Mouse (Mus musculus) limb, embryonic 14.5 days (tissue): ENCODE data around the gene Ppp1r3c. TPM values are rescaled to one million over a fixed set of nuclear protein-coding genes. Genes with fewer than 3 reads are reported as not detected.

ENCODE experiments used
- ATAC-seq: fragments of 200-750 bp; cut with Nextera tagmentation; 2 replicates; pipeline ENCODE4 v1.8.0; 2017; ENCODE audit warnings: low read depth, moderate number of reproducible peaks, moderate TSS enrichment; ENCODE audit not compliant: low FRiP score
- DNase-seq: peaks from one replicate; pipeline ENCODE4 v3.0.0-alpha.2; 2015; ENCODE audit warnings: low spot score
- H3K27ac ChIP-seq: fragments of 300-500 bp; sonication (generic); replicated peaks from 2 replicates; pipeline ENCODE4 v1.5.1; 2014; ENCODE audit warnings: low read depth, mild to moderate bottlenecking, low read length, moderate library complexity, mixed read lengths
- H3K27me3 ChIP-seq: fragments of 300-500 bp; sonication (generic); 2 replicates; pipeline ENCODE4 v1.6.1; 2014; ENCODE audit warnings: low read length, mixed read lengths; ENCODE audit not compliant: control insufficient read depth, insufficient read depth
- H3K36me3 ChIP-seq: fragments of 300-500 bp; sonication (generic); 2 replicates; pipeline ENCODE4 v1.6.1; 2014; ENCODE audit warnings: mild to moderate bottlenecking, low read length, moderate library complexity, mixed read lengths; ENCODE audit not compliant: control insufficient read depth, insufficient read depth
- H3K4me1 ChIP-seq: fragments of 300-500 bp; sonication (generic); 2 replicates; pipeline ENCODE4 v1.6.1; 2014; ENCODE audit warnings: antibody characterized with exemption, low read length, mixed read lengths; ENCODE audit not compliant: control insufficient read depth, insufficient read depth
- H3K4me2 ChIP-seq: fragments of 300-500 bp; sonication (generic); replicated peaks from 2 replicates; pipeline ENCODE4 v1.6.1; 2014; ENCODE audit warnings: low read depth, mild to moderate bottlenecking, low read length, moderate library complexity; ENCODE audit not compliant: severe bottlenecking
- H3K4me3 ChIP-seq: fragments of 300-500 bp; sonication (generic); replicated peaks from 2 replicates; pipeline ENCODE4 v1.5.1; 2014; ENCODE audit warnings: low read length
- H3K9ac ChIP-seq: fragments of 300-500 bp; sonication (generic); 2 replicates; pipeline ENCODE4 v1.6.1; 2014; ENCODE audit warnings: mild to moderate bottlenecking, low read depth, low read length, moderate library complexity; ENCODE audit not compliant: severe bottlenecking
- H3K9me3 ChIP-seq: fragments of 300-500 bp; sonication (generic); 2 replicates; pipeline ENCODE4 v1.6.1; 2016; ENCODE audit warnings: low read length; ENCODE audit not compliant: control insufficient read depth
- POLR2A ChIP-seq: fragments of 200-500 bp; IDR thresholded peaks from 2 replicates; pipeline ENCODE4 v1.8.0; 2012; ENCODE audit warnings: inconsistent platforms, mild to moderate bottlenecking, moderate library complexity, borderline replicate concordance; ENCODE audit not compliant: insufficient read depth, insufficient read length; ENCODE audit errors: extremely low read depth
- WGBS: fragments of 180-500 bp; shearing (Covaris S2); extraction: QIAGEN DNeasy Blood & Tissue Kit; methylation state at CpG from one replicate; pipeline ENCODE4 v1.1.7; 2014; 5-methylcytosine and 5-hydroxymethylcytosine counted together
- polyA plus RNA-seq, 2 experiments: library from polyadenylated mRNA; depleted of rRNA in 1 of 2; stranded (reverse) in 1 of 2; unstranded in 1 of 2; fragments of >200 nt; fragmentation: Nextera tagmentation in 1 of 2; extraction: Ambion mirVana in 1 of 2; gene quantifications; 2 replicates each; pipeline versions ENCODE4 v1.2.1 to v1.2.3; 2012 to 2014

Ppp1r3c gene
- polyA plus RNA-seq (2012; rRNA removed): 10.5 and 12.6 TPM in 2 replicates
- 16.4 and 19.0 TPM in 2 replicates for polyA plus RNA-seq (2014; fragmentation: Nextera tagmentation; extraction: Ambion mirVana)

DNA sequence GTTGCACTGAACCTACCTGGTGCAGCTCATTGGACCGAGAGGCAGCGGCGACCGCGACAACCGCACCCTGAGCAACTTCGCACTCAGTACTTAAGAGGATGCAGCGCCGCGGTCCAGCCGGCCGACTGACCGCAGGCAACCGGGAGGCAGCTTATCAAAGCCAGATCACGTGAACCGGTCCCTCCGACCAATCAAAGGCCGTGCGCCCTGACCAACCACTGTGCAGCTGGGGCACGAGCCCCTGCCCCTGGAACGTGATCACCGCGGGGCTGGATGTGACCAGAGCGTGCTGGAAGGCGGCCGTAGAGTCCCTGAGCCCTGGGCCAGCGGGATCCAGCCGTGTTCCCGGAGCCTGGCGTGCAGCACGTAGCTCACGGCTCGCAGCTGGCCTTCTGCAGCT is at the start of gene Ppp1r3c:
TSS of gene Ppp1r3c (minus strand) at position 117 of the 400 bp plus-strand sequence.
- peak; percentile 95; the same call in 1 of the 2 replicates for TF ChIP-seq POLR2A
- DNase-seq: peak; percentile 96
- H3K27me3 ChIP-seq: no peaks in the 10 kb centered on the region
- H3K36me3 ChIP-seq: peaks cover 19% of the 10 kb centered on the region; the same call in 1 of the 2 replicates
- peak within 1 kb of the TSS; percentile 65 for H3K4me2 ChIP-seq
- H3K27ac ChIP-seq: peak within 1 kb of the TSS; percentile 90
- 0% methylated on average over 33 of the region's 33 CpGs for WGBS
- no peaks in the 10 kb centered on the region for H3K9me3 ChIP-seq
- peak within 1 kb of the TSS; percentile 54 for H3K4me3 ChIP-seq
- peak; percentile 97 for ATAC-seq
- H3K9ac ChIP-seq: peak within 1 kb of the TSS; percentile 67
- no peaks in the 10 kb centered on the region for H3K4me1 ChIP-seq

DNA sequence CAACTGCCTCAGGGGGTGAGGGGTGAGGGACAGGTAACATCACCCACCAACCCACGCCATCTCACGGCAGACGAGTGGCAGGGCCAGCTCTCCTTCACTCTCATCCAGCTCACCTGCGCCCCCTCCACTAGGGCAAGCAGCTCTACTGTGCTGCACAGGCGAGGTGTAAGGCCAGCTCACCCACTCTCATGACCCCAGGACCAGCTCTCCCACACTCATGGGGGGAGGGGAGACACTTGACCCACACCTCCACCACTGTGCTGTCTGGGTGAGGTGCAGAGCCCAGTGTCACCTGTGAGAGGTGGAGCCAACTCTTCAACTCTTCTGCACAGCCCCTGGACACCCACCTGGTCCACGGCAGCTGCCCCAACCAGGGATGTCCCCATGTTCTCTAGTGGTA is 46.7 kb upstream of the Ppp1r3c start:
- ATAC-seq (no peak), DNase-seq (no peak)
- no peaks in the 10 kb centered on the region for H3K36me3 ChIP-seq
- TF ChIP-seq POLR2A: no peak
- H3K9me3 ChIP-seq: no peaks in the 10 kb centered on the region
- H3K4me2 ChIP-seq: no peak overlapping the region
- H3K27me3 ChIP-seq: no peaks in the 10 kb centered on the region
- H3K4me3 ChIP-seq: no peak overlapping the region
- H3K9ac ChIP-seq: no peak overlapping the region
- 85% methylated on average over 6 of the region's 6 CpGs for WGBS
- H3K27ac ChIP-seq: no peak overlapping the region
- H3K4me1 ChIP-seq: no peaks in the 10 kb centered on the region

DNA sequence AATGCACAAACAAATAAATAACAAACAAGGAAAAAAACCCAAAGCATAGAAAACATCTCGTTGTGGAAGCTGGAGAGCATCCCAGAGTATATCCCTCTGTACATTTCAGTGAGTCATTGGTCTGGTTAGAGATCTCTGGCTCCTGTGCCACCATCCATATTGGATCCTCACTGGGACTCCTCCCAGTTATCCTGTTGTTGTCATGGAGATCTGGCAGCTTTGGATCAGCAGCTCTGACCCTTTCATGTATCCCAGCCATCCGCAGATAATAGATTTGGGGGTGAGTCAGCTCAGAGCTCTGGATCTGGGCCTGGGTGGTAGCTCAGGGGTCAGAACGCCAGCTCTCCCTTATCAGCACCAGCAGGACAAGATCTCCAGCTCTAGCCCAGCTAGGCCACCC is 46.1 kb upstream of the Ppp1r3c start:
- TF ChIP-seq POLR2A: no peak
- H3K4me1 ChIP-seq: no peaks in the 10 kb centered on the region
- ATAC-seq: no peak

DNA sequence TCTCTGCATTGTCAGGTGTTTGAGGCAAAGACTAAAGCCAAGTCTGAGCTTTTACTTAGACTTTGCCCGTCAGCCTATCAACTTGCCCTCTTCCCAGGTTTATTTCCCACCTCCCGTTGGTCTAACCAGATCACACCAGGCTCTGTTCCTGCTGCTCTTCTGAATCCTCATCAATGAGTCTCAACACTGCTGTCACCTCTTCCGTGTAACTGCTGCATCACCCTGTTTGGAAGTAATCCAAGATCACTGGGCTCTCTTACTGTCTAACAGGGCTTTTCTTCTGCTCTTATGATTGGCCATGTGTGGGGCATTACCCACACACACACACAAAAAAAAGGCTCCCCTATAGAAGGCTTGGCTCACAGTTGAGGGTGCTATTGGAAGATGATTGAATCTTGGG is 45.5 kb upstream of the Ppp1r3c start:
- TF ChIP-seq POLR2A: no peak
- 85% methylated on average over 3 of the region's 3 CpGs for WGBS
- no peaks in the 10 kb centered on the region for H3K36me3 ChIP-seq
- H3K9ac ChIP-seq: no peak overlapping the region
- ATAC-seq (no peak), DNase-seq (no peak)
- H3K9me3 ChIP-seq: no peaks in the 10 kb centered on the region
- H3K4me2 ChIP-seq: no peak overlapping the region
- H3K27ac ChIP-seq: no peak overlapping the region
- H3K27me3 ChIP-seq: no peaks in the 10 kb centered on the region
- H3K4me3 ChIP-seq: no peak overlapping the region
- no peaks in the 10 kb centered on the region for H3K4me1 ChIP-seq

More for the DNA sequence above, 46.1 kb upstream of the Ppp1r3c start:
- no peak for DNase-seq
- H3K27me3 ChIP-seq: no peaks in the 10 kb centered on the region
- WGBS: 77% methylated on average over 3 of the region's 3 CpGs
- no peak overlapping the region for H3K4me3 ChIP-seq
- H3K9me3 ChIP-seq: no peaks in the 10 kb centered on the region
- H3K27ac ChIP-seq: no peak overlapping the region
- H3K4me2 ChIP-seq: no peak overlapping the region
- H3K9ac ChIP-seq: no peak overlapping the region
- no peaks in the 10 kb centered on the region for H3K36me3 ChIP-seq

DNA sequence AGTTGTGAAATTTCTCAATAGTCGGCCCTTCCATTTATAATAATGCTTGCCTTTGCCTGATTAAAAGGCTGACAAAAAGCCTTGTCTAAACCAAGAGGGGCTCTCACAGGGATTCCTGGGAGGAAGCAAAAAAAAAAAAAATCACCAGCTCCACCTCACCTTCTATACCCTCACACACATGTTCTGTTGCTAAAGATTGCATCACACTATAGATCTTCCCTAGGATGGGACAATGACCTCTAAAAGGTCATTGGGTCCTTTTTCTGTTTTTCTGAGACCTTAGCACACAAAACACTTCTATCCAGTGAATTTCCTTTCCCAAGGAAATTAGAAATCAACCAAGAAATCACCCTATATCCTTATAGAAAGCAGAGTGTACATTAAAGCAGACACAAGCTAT is 43.9 kb upstream of the Ppp1r3c start:
- WGBS: 82% methylated on average over 1 of the region's 1 CpGs

DNA sequence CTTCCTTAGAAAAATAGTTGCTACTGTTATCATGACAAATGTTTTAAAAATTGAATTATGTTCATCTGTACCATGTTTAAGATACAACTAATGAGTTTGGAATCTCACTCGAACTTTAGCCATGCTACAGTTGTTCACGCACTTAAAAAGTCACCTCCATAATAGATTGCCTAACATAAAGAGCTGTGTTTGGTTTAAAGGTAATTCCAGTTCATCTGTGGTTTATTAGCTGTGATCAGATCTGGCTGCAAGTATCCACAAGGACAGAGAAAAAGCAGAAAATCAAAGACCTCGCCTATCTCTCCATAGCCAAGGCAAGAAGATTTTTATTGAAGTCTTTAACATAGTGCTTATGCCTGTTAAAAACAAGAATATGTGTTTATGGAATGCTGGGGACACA is 43.3 kb upstream of the Ppp1r3c start:
- H3K9ac ChIP-seq: no peak overlapping the region
- no peak overlapping the region for H3K27ac ChIP-seq
- 48% methylated on average over 3 of the region's 3 CpGs for WGBS
- no peak for TF ChIP-seq POLR2A
- H3K36me3 ChIP-seq: no peaks in the 10 kb centered on the region
- no peak overlapping the region for H3K4me2 ChIP-seq
- ATAC-seq (no peak), DNase-seq (no peak)
- no peaks in the 10 kb centered on the region for H3K4me1 ChIP-seq
- H3K27me3 ChIP-seq: no peaks in the 10 kb centered on the region
- no peak overlapping the region for H3K4me3 ChIP-seq
- H3K9me3 ChIP-seq: no peaks in the 10 kb centered on the region

More for the DNA sequence above, 43.9 kb upstream of the Ppp1r3c start:
- H3K4me1 ChIP-seq: no peaks in the 10 kb centered on the region
- H3K36me3 ChIP-seq: no peaks in the 10 kb centered on the region
- DNase-seq (no peak), ATAC-seq (no peak)
- no peak overlapping the region for H3K4me3 ChIP-seq
- no peak overlapping the region for H3K27ac ChIP-seq
- no peak for TF ChIP-seq POLR2A
- H3K9me3 ChIP-seq: no peaks in the 10 kb centered on the region
- H3K27me3 ChIP-seq: no peaks in the 10 kb centered on the region
- no peak overlapping the region for H3K9ac ChIP-seq
- no peak overlapping the region for H3K4me2 ChIP-seq
